Mouse (Mus musculus) E14TG2a.4 (cell line): ENCODE measurements around the gene Iqgap1.
A peak's percentile ranks its signal among the peaks of the same experiment; 100 is the strongest.

Experiments used
- H3K27me3 ChIP-seq: 2 replicates; pipeline ENCODE4 v1.6.1; 2014; ENCODE audit warnings: low read length, control low read depth; ENCODE audit not compliant: insufficient read depth
- H3K36me3 ChIP-seq: 2 replicates; pipeline ENCODE4 v1.6.1; 2014; ENCODE audit warnings: low read length, control low read depth; ENCODE audit not compliant: insufficient read depth
- H3K4me1 ChIP-seq: replicated peaks from 2 replicates; pipeline ENCODE4 v1.6.1; 2014; ENCODE audit warnings: low read depth, low read length, control low read depth
- H3K4me3 ChIP-seq: replicated peaks from 2 replicates; pipeline ENCODE4 v1.5.1; 2014; ENCODE audit warnings: mild to moderate bottlenecking, low read length
- H3K9me3 ChIP-seq: 2 replicates; pipeline ENCODE4 v1.6.1; 2014; ENCODE audit warnings: low read length, control low read depth
- CTCF ChIP-seq: conservative IDR thresholded peaks from 2 replicates; pipeline ENCODE4 v1.5.1; 2014; ENCODE audit warnings: low read length
- NANOG ChIP-seq: IDR thresholded peaks from 2 replicates; pipeline ENCODE4 v1.6.1; 2014; ENCODE audit warnings: borderline replicate concordance, low read length, mixed read lengths
- POU5F1 ChIP-seq: IDR thresholded peaks from 2 replicates; pipeline ENCODE4 v1.6.1; 2014; ENCODE audit warnings: low read length, borderline replicate concordance

Gene Iqgap1

GRCm38 (mm10) chr7:80743920-80744630 is 81.7 kb downstream of the Iqgap1 start:
- Histone ChIP-seq H3K27me3 (no peaks in the 10 kb centered on the region), H3K4me1 (peaks cover 70% of the 10 kb centered on the region), H3K9me3 (no peaks in the 10 kb centered on the region), H3K36me3 (peaks cover 62% of the 10 kb centered on the region), H3K4me3 (0 out of 2 replicates have a peak overlapping the region, but pooled peaks have one; percentile 3)
- TF ChIP-seq NANOG (peak; percentile 69; the same call in 1 of the 2 replicates), CTCF (no peak), POU5F1 (no peak)

GRCm38 (mm10) chr7:80742671-80743070 is 83.1 kb downstream of the Iqgap1 start:
- H3K36me3 ChIP-seq, result peaks cover 63% of the 10 kb centered on the region
- no peaks in the 10 kb centered on the region for H3K9me3 ChIP-seq
- H3K4me1 ChIP-seq, result peaks cover 57% of the 10 kb centered on the region
- H3K27me3 ChIP-seq, result no peaks in the 10 kb centered on the region
- H3K4me3 ChIP-seq, result no peak overlapping the region
- no peak for TF ChIP-seq NANOG
- no peak for TF ChIP-seq POU5F1
- no peak for TF ChIP-seq CTCF

- TF ChIP-seq NANOG, result no peak
- TF ChIP-seq CTCF, result peak; percentile 38
- Histone ChIP-seq H3K4me1 (peaks cover 53% of the 10 kb centered on the region), H3K9me3 (no peaks in the 10 kb centered on the region), H3K36me3 (peaks cover 76% of the 10 kb centered on the region), H3K4me3 (no peak overlapping the region), H3K27me3 (no peaks in the 10 kb centered on the region)
Observed at GRCm38 (mm10) chr7:80740954-80741353, 84.8 kb downstream of the Iqgap1 start.

- H3K9me3 ChIP-seq, result no peaks in the 10 kb centered on the region
- TF ChIP-seq NANOG, result no peak
- TF ChIP-seq CTCF, result no peak
- TF ChIP-seq POU5F1, result no peak
- peaks cover 25% of the 10 kb centered on the region for H3K4me1 ChIP-seq
- no peaks in the 10 kb centered on the region for H3K27me3 ChIP-seq
- H3K36me3 ChIP-seq, result peaks cover 90% of the 10 kb centered on the region
- H3K4me3 ChIP-seq, result no peak overlapping the region
Observed at GRCm38 (mm10) chr7:80736199-80736598, 89.6 kb downstream of the Iqgap1 start.

GRCm38 (mm10) chr7:80732986-80733385 is 92.8 kb downstream of the Iqgap1 start:
- H3K4me3 ChIP-seq, result no peak overlapping the region
- H3K27me3 ChIP-seq, result no peaks in the 10 kb centered on the region
- H3K9me3 ChIP-seq, result no peaks in the 10 kb centered on the region
- TF ChIP-seq CTCF (no peak), POU5F1 (no peak), NANOG (no peak)
- H3K36me3 ChIP-seq, result peaks cover 92% of the 10 kb centered on the region
- peaks cover 20% of the 10 kb centered on the region for H3K4me1 ChIP-seq

- peaks cover 9% of the 10 kb centered on the region; the same call in 1 of the 2 replicates for H3K4me1 ChIP-seq
- H3K9me3 ChIP-seq, result no peaks in the 10 kb centered on the region
- H3K27me3 ChIP-seq, result no peaks in the 10 kb centered on the region
- peak; percentile 97 for TF ChIP-seq CTCF
- TF ChIP-seq NANOG, result no peak
- H3K36me3 ChIP-seq, result peaks cover 94% of the 10 kb centered on the region
- no peak overlapping the region for H3K4me3 ChIP-seq
Observed at GRCm38 (mm10) chr7:80729662-80730061, 96.1 kb downstream of the Iqgap1 start.

- H3K27me3 ChIP-seq, result no peaks in the 10 kb centered on the region
- no peaks in the 10 kb centered on the region for H3K9me3 ChIP-seq
- peaks cover 96% of the 10 kb centered on the region for H3K36me3 ChIP-seq
- TF ChIP-seq CTCF, result no peak
- TF ChIP-seq POU5F1, result no peak
- no peak for TF ChIP-seq NANOG
- H3K4me3 ChIP-seq, result no peak overlapping the region
- H3K4me1 ChIP-seq, result peaks cover 28% of the 10 kb centered on the region
Observed at GRCm38 (mm10) chr7:80721041-80721440, 104.7 kb downstream of the Iqgap1 start.

GRCm38 (mm10) chr7:80719582-80719981 is 106.2 kb downstream of the Iqgap1 start:
- Histone ChIP-seq H3K4me3 (no peak overlapping the region), H3K9me3 (no peaks in the 10 kb centered on the region), H3K27me3 (no peaks in the 10 kb centered on the region), H3K36me3 (peaks cover 96% of the 10 kb centered on the region), H3K4me1 (peaks cover 35% of the 10 kb centered on the region)
- TF ChIP-seq NANOG (no peak), CTCF (no peak), POU5F1 (no peak)

GRCm38 (mm10) chr7:80719038-80719437 is 106.7 kb downstream of the Iqgap1 start:
- no peak overlapping the region for H3K4me3 ChIP-seq
- no peaks in the 10 kb centered on the region for H3K9me3 ChIP-seq
- no peaks in the 10 kb centered on the region for H3K27me3 ChIP-seq
- peaks cover 94% of the 10 kb centered on the region for H3K36me3 ChIP-seq
- TF ChIP-seq CTCF (no peak), POU5F1 (no peak), NANOG (no peak)
- peaks cover 33% of the 10 kb centered on the region for H3K4me1 ChIP-seq
